Mouse (Mus musculus) heart, postnatal 0 days (tissue): ENCODE results near the gene Os9. TPM values are rescaled to one million over a fixed set of nuclear protein-coding genes. Genes with fewer than 3 reads are reported as not detected.

Experiments
- ATAC-seq: fragments of 200-750 bp; cut with Nextera tagmentation; 2 replicates; pipeline ENCODE4 v1.8.0; 2017; ENCODE audit warnings: low read depth, moderate number of reproducible peaks, moderate library complexity; ENCODE audit not compliant: insufficient read depth
- DNase-seq: peaks from one replicate; pipeline ENCODE4 v3.0.0-alpha.2; 2016; ENCODE audit warnings: low spot score
- H3K27ac ChIP-seq: fragments of 300-500 bp; sonication (generic); 2 replicates; pipeline ENCODE4 v1.5.1; 2014; ENCODE audit warnings: low read depth, mild to moderate bottlenecking
- H3K27me3 ChIP-seq: fragments of 300-500 bp; sonication (generic); 2 replicates; pipeline ENCODE4 v1.6.1; 2014; ENCODE audit warnings: low read length, mixed read lengths; ENCODE audit not compliant: control insufficient read depth, insufficient read depth
- H3K36me3 ChIP-seq: fragments of 300-500 bp; sonication (generic); replicated peaks from 2 replicates; pipeline ENCODE4 v1.6.1; 2014; ENCODE audit warnings: low read length, mixed read lengths; ENCODE audit not compliant: control insufficient read depth, insufficient read depth
- H3K4me1 ChIP-seq: fragments of 300-500 bp; sonication (generic); 2 replicates; pipeline ENCODE4 v1.6.1; 2014; ENCODE audit warnings: antibody characterized with exemption; ENCODE audit not compliant: control insufficient read depth, insufficient read depth
- H3K4me2 ChIP-seq: fragments of 300-500 bp; sonication (generic); 2 replicates; pipeline ENCODE4 v1.6.1; 2014; ENCODE audit warnings: low read depth, mild to moderate bottlenecking, low read length, moderate library complexity
- H3K4me3 ChIP-seq: fragments of 300-500 bp; sonication (generic); 2 replicates; pipeline ENCODE4 v1.5.1; 2014; ENCODE audit warnings: low read depth, low read length
- H3K9ac ChIP-seq: fragments of 300-500 bp; sonication (generic); replicated peaks from 2 replicates; pipeline ENCODE4 v1.6.1; 2014; ENCODE audit warnings: low read depth, low read length, mixed read lengths
- H3K9me3 ChIP-seq: fragments of 300-500 bp; sonication (generic); replicated peaks from 2 replicates; pipeline ENCODE4 v1.6.1; 2016; ENCODE audit warnings: low read length; ENCODE audit not compliant: control insufficient read depth
- CTCF ChIP-seq: IDR thresholded peaks from 2 replicates; pipeline ENCODE4 v1.5.1; 2016; ENCODE audit warnings: antibody characterized with exemption, control low read depth, low read depth
- EP300 ChIP-seq: IDR thresholded peaks from 2 replicates; pipeline ENCODE4 v1.6.1; 2016; ENCODE audit warnings: antibody characterized with exemption, low read depth
- WGBS: fragments of 180-500 bp; shearing (Covaris S2); extraction: QIAGEN DNeasy Blood & Tissue Kit; methylation state at CpG from one replicate; pipeline ENCODE4 v1.1.7; 2014; 5-methylcytosine and 5-hydroxymethylcytosine counted together
- polyA plus RNA-seq: library from polyadenylated mRNA; unstranded; fragments of >200 nt; fragmentation: Nextera tagmentation; extraction: Ambion mirVana; gene quantifications from 2 replicates; pipeline ENCODE4 v1.2.1, GENCODE M21; 2015
- total RNA-seq: library from RNA; depleted of rRNA; stranded (reverse); fragments of >200 nt; gene quantifications from 2 replicates; pipeline ENCODE4 v1.2.3, GENCODE M21; 2014; ENCODE audit warnings: low replicate concordance

Gene Os9
- total and polyA plus RNA-seq, 2 experiments from 2014 or later: 39.8 to 40.0 TPM

- H3K4me2 ChIP-seq: peak within 1 kb of the TSS; percentile 80
- WGBS: 1% methylated on average over 36 of the region's 36 CpGs
- ATAC-seq: peak; percentile 91
Measured at GRCm38 (mm10) chr10:127070190-127071121, 50.5 kb downstream of the Os9 start, which contains the start of gene Tspan31. Gene Tspan31, minus strand, starts transcription at chr10:127070264.

GRCm38 (mm10) chr10:127069281-127070189 lies 51.4 kb downstream of the Os9 start:
- DNase-seq: no peak
- H3K27me3 ChIP-seq: no peaks in the 10 kb centered on the region
- H3K9ac ChIP-seq: peak overlapping the region; percentile 81
- ATAC-seq: peak; percentile 22; the same call in 1 of the 2 replicates
- H3K9me3 ChIP-seq: no peaks in the 10 kb centered on the region
- H3K36me3 ChIP-seq: peaks cover 39% of the 10 kb centered on the region
- WGBS: 8% methylated on average over 30 of the region's 30 CpGs
- no peak for TF ChIP-seq EP300
- no peak for TF ChIP-seq CTCF
- peak overlapping the region; percentile 89 for H3K4me3 ChIP-seq
- H3K4me1 ChIP-seq: peaks cover 19% of the 10 kb centered on the region
- H3K4me2 ChIP-seq: peak overlapping the region; percentile 80
- peak overlapping the region; percentile 89 for H3K27ac ChIP-seq

More at GRCm38 (mm10) chr10:127070190-127071121, 50.5 kb downstream of the Os9 start, which contains the start of gene Tspan31:
- no peaks in the 10 kb centered on the region for H3K9me3 ChIP-seq
- H3K27me3 ChIP-seq: peaks cover 6% of the 10 kb centered on the region
- H3K27ac ChIP-seq: peak within 1 kb of the TSS; percentile 89
- peaks cover 15% of the 10 kb centered on the region for H3K4me1 ChIP-seq
- H3K4me3 ChIP-seq: peak within 1 kb of the TSS; percentile 89
- TF ChIP-seq EP300 (no peak), CTCF (no peak)
- peak within 1 kb of the TSS; percentile 81 for H3K9ac ChIP-seq
- H3K36me3 ChIP-seq: peaks cover 31% of the 10 kb centered on the region
- DNase-seq: peak; percentile 98

DNA sequence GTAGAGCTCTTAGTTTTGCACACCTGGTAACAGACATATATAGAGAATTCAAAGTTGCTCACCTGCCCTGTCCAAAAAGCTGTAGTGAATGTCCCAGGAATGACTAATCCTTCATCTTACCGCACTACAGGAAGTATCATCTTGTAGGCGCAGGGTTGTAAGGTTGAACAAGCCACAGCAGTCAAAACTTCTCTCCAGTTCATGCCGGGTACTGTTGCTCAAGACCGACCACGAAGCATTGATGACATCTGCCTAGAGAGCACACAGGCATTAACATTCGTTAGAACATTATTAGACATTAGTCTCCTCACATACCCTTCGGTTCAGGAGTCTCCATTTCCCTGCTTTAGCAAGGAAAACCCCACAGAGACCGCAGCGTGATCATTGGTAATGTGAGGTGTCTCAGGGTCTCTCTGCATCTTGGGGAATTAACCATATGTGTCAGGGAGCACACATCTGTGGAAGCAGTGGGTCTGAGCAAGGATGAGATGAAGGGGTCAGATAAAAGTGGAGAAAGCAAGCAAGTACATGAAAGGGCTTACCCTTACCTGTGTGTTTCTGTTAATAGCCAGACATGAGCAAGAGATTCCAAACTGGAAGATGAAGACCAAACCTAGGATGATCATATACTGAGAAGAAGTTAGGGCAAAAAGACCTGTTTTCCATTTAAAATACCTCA lies 52.4 kb downstream of the Os9 start:
- Histone ChIP-seq H3K27me3 (no peaks in the 10 kb centered on the region), H3K9ac (no peak overlapping the region), H3K4me2 (peak overlapping the region; percentile 80; the same call in 1 of the 2 replicates), H3K4me3 (no peak overlapping the region), H3K9me3 (no peaks in the 10 kb centered on the region), H3K4me1 (peaks cover 22% of the 10 kb centered on the region), H3K27ac (no peak overlapping the region), H3K36me3 (peaks cover 39% of the 10 kb centered on the region)
- DNase-seq: no peak
- TF ChIP-seq EP300 (no peak), CTCF (no peak)
- no peak for ATAC-seq
- 76% methylated on average over 9 of the region's 9 CpGs for WGBS

- Histone ChIP-seq H3K9ac (no peak overlapping the region), H3K4me1 (peaks cover 22% of the 10 kb centered on the region), H3K4me3 (no peak overlapping the region), H3K4me2 (no peak overlapping the region), H3K27ac (no peak overlapping the region), H3K27me3 (no peaks in the 10 kb centered on the region), H3K9me3 (no peaks in the 10 kb centered on the region), H3K36me3 (peaks cover 39% of the 10 kb centered on the region)
- TF ChIP-seq CTCF (no peak), EP300 (no peak)
- no peak for DNase-seq
- WGBS: 90% methylated on average over 14 of the region's 14 CpGs
- no peak for ATAC-seq
Measured at GRCm38 (mm10) chr10:127066519-127067018, 54.4 kb downstream of the Os9 start.

DNA sequence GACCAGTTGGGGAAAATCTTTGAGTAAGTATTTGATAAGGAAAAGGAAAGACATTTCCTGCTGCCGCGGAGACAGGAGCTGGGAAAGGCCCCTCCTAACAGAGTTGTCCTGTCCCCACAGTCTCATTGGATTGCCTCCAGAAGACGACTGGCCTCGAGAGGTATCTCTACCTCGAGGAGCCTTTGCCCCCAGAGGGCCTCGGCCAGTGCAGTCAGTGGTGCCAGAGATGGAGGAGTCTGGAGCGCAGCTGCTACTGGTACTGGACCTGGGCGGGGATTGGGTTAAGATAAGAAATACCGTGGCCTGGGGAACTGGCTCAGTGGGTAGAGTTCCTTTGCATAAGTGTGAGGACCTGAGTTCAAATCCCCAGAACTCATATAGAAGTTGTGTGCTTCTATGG lies 55.0 kb downstream of the Os9 start:
- ATAC-seq: no peak
- Histone ChIP-seq H3K27ac (no peak overlapping the region), H3K4me2 (no peak overlapping the region), H3K9me3 (no peaks in the 10 kb centered on the region), H3K27me3 (no peaks in the 10 kb centered on the region; the same call in 1 of the 2 replicates), H3K4me3 (no peak overlapping the region), H3K9ac (no peak overlapping the region), H3K36me3 (peaks cover 39% of the 10 kb centered on the region), H3K4me1 (peaks cover 19% of the 10 kb centered on the region)
- TF ChIP-seq EP300: no peak
- TF ChIP-seq CTCF: no peak
- WGBS: 43% methylated on average over 9 of the region's 9 CpGs
- no peak for DNase-seq
